Mouse (Mus musculus) G1E (cell line): Measurements from ENCODE around the gene Abi3bp.

Experiments
- CTCF ChIP-seq: IDR thresholded peaks from 2 replicates; pipeline ENCODE4 v1.5.1; 2012; ENCODE audit warnings: low read depth, low read length, inconsistent platforms, mixed read lengths
- TAL1 ChIP-seq: conservative IDR thresholded peaks from 2 replicates; pipeline ENCODE4 v1.6.1; 2012; ENCODE audit warnings: low read depth, low read length, inconsistent platforms, mixed read lengths

DNA sequence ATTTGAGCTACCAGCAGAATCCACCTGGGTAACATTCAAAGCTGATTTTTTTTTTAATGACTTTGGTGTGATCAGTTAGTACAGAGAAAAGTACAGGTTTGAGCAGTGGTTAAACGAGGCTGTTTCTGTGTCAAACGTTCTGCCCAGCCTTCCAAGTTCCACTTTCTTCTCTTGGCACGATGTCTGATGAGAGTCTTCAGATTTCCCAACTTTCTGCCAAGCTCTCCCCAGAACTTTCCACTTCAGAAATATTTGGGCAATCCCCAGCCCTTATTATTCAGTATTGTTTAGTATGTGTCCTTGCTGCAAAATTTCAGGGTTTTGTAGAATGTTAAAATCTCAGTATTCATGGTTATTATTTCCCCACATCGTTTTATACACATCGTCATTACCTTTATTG lies 115.9 kb downstream of the Abi3bp start:
- TF ChIP-seq CTCF, result no peak
- no peak for TF ChIP-seq TAL1
